22 mouse cellular contexts compared by ENCODE assay signal in the genomic region with DNA sequence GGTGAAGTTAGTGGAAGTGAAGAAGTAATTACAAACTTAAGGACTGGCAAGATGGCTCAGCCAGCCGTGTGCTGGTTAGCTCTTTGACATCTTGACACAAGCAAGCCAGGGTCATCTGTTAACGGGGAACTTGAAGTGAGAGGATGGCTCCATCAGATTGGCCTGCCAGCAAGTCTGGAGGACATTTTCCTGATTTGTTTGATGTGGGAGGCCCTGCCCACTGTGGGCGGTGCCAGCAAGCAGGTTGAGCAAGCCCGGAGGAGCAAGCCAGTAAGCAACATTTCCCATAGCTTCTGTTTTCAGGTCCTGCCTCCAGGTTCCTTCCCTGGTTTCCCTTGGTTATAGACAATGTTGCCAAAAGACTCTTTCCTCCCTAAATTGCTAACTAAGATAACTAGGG.
"Had no signal": no experiment of that assay in that cellular context is flagged by ENCODE, and none has a peak within 500 bp of the region (broad histone marks: within the 10 kb centered on the region; RNA-seq: fewer than 3 reads in every experiment).

No protein-coding gene starts in this region.

- DNase-seq: kidney, adult 11 months; kidney, postnatal 14 days; kidney, postnatal 4 days; liver; lung, adult 18-20 months; lung, postnatal 10 days; lung, postnatal 36 days; right cerebral cortex, adult 18-20 months; right cerebral cortex, postnatal 14 days; right cerebral cortex, postnatal 4 days; thymus, adult 2 months; thymus, postnatal 36 days had no signal

- H3K9me3 ChIP-seq: intestine, embryonic 15.5 days; limb, embryonic 10.5 days; limb, embryonic 13.5 days; lung, embryonic 15.5 days; megakaryocyte, embryonic 14.5 days; midbrain, embryonic 10.5 days; midbrain, embryonic 13.5 days had no signal

- ATAC-seq: intestine, embryonic 15.5 days; midbrain, embryonic 13.5 days; midbrain, embryonic 16.5 days had no signal

- H3K36me3 ChIP-seq: intestine, embryonic 15.5 days; lung, embryonic 15.5 days had no signal

- H3K4me3 ChIP-seq: intestine, embryonic 15.5 days; limb, embryonic 10.5 days; limb, embryonic 13.5 days; lung, embryonic 15.5 days; megakaryocyte, embryonic 14.5 days; midbrain, embryonic 10.5 days; midbrain, embryonic 13.5 days; myocyte had no signal

- H3K27me3 ChIP-seq: intestine, embryonic 15.5 days; limb, embryonic 13.5 days; lung, embryonic 15.5 days; megakaryocyte, embryonic 14.5 days; midbrain, embryonic 13.5 days had no signal

- H3K4me2 ChIP-seq: intestine, embryonic 15.5 days; limb, embryonic 13.5 days; lung, embryonic 15.5 days; midbrain, embryonic 13.5 days had no signal

- H3K27ac ChIP-seq: intestine, embryonic 15.5 days; limb, embryonic 10.5 days; limb, embryonic 13.5 days; liver, embryonic 14.5 days; lung, embryonic 15.5 days; midbrain, embryonic 10.5 days; midbrain, embryonic 13.5 days had no signal

- H3K9ac ChIP-seq: intestine, embryonic 15.5 days; limb, embryonic 13.5 days; liver, embryonic 14.5 days; lung, embryonic 15.5 days; midbrain, embryonic 13.5 days had no signal
